Mouse (Mus musculus) kidney, postnatal 10 days (tissue): ENCODE results near the gene Tpsg1.

Experiments used
- DNase-seq: peaks from one replicate; pipeline ENCODE4 v3.0.0; 2021; ENCODE audit warnings: mixed read lengths

The Tpsg1 gene

DNA sequence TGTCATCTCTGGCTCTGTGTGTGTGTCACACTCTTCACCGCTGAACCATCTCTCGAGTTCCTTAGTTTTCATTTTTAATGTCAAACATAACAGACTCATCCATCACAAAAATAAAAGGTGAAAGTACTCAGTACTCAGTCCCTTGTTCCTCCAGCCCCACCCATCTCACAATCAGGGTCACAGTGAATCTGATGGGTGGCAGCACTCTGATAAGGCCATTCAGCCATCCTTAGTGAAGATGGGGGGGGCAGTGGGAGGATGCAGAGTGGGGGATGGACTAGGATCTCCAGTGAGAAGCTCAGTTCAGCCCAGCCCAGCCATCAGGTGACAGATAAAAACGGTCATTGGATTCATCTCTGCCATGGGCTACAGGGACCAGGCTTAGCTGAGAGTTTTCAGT, at the start of gene Tpsg1:
Gene Tpsg1 (plus strand): TSS at position 301 of the 400 bp plus-strand sequence.
- no peak for DNase-seq

DNA sequence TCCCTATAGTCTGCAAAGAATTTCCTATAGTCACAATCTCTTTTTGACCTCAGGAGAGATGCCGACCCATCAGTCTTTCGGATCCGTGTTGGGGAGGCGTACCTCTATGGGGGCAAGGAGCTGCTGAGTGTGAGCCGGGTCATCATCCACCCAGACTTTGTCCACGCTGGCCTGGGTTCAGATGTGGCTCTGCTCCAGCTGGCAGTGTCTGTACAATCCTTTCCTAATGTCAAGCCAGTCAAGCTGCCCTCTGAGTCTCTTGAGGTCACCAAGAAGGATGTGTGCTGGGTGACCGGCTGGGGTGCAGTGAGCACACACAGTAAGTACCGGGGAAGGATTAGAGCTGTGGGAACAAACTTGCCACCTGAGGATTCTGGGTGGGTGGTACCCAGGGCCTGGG, 48.3 kb upstream of the Tpsg1 start:
- DNase-seq = no peak

DNA sequence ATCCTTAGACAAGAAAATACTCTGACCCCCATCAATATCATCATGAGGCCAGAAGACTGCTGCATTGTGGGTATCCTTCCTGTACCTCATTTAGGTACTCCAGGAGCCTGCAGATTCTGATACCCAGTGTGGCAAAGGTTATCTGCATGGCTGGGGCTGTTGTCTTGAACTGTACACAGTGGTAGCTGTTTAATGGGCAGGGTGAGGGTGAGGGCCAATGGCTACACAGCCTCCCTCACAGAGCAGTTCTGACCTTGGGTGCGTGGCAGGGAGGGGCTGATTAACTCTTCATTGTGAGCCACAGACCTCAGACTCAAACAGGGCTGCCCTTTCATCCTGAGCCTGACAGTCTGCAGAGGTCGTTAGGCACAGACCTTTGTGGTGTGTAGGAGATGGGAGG, 46.1 kb upstream of the Tpsg1 start:
- no peak for DNase-seq

DNA sequence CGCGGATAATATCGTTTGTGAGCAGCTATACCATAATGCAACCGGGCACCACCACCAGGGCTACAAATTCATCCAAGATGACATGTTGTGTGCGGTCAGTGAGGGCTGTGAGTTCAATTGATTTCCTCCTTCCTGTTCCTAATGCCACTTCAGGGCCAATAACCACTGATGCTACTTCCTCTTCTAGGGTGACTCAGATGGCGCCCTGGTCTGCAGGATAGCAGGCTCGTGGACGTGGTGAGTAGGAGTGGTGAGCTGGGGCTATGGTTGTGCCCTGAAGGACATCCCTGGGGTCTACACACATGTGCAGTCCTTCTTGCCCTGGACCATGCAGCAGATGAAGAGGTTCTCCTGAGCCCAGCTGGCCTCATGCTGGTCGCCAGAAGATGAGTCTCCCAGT, 36.8 kb upstream of the Tpsg1 start:
- no peak for DNase-seq

DNA sequence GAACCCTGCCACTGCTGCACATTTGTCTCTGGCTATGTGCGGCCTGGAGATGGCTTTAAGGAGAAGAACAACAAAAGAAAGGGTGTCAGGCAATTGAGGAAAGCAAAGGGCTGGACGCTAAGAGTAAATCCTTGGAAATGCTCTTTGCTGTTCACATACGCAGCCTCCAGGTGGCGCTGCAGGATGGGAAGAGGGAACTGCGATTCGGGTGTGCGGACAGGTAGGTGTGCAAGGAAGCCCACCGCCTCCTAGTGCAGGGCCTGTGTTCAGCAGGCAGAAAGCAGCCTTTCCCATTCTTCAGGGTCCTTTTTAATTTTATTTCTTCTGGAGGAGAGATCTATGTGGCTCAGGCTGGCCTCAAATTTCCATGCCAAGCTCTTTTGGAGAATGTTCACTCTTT, 35.1 kb upstream of the Tpsg1 start:
- peak; percentile 77 for DNase-seq

DNA sequence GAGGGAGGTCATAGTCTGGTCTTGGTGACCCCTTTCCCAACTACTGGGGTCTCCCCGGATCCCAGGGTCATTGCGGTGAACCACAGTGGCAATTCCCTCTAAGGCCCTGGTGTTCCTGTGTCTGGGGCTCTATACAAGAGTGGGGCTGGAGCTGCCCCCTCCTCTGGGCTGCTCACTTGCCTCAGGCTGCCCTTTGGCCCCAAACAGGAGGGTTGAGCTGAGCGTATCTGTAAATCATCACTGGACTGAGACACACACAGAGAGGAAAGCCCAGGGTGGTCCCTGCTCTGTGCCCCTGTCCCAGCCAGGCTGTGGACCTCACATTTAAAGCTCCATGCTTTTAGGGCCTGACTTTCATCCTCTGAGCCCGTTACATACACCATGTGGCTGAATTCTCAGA, 30.9 kb upstream of the Tpsg1 start:
- DNase-seq = peak; percentile 26

DNA sequence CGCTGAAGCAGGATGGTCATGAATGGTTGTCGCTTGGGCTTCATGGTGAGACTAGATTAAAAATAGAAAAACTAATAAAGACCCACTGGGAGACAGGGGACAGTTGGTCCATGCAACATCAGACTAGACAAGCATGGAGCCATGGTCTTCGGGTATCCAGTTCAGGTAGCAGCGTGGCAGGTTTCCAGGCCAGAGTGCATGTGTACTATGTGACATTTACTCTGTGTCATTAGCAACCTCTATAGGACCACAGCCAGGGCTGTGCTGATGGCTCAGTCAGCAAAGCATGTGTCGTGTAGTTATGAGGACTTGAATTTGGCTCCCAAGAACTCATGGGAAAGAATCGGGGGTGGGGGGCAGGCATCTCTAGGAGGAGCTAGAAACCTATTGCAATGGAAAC, 29.1 kb upstream of the Tpsg1 start:
- DNase-seq = no peak

DNA sequence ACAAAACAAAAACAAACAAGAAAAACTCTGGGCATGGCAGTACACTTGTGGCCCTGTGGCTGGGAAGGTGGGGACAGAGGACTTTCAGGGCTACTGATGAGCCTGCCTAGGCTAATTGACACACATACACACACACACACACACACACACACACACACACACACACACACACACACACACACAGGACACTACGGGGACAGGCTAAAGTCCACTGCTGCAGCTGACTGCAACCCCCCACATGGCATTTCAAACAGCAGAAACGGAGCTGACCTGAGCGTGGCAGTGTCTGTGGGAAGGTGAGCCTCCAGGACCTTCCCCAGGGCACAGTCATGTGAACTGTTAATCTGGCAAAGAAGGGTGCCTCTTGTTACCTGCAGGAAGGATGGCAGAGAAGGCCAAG, 27.6 kb upstream of the Tpsg1 start:
- peak; percentile 32 for DNase-seq

DNA sequence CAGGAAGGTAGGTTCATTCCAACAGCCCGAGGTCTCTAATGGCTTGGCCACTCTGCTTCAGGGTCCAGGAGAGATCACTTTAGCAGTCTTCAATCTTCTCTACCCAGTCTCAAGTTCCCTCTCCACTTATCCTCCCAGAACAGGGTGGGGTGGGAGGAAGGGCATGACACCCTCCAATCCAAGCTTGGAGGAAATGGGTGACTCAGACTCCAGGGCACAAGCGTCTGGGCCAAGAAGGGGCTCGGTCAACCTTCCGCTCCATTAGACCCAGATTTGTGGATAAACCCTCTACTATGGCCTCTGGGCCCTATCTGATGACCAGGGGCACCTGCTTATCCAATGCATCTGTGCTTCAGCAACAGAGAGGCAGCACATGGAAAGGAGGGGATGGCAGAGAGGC, 23.6 kb upstream of the Tpsg1 start, which contains the start of gene Tpsab1:
Gene Tpsab1 (minus strand): TSS at position 101 of the 400 bp plus-strand sequence.
- no peak for DNase-seq

DNA sequence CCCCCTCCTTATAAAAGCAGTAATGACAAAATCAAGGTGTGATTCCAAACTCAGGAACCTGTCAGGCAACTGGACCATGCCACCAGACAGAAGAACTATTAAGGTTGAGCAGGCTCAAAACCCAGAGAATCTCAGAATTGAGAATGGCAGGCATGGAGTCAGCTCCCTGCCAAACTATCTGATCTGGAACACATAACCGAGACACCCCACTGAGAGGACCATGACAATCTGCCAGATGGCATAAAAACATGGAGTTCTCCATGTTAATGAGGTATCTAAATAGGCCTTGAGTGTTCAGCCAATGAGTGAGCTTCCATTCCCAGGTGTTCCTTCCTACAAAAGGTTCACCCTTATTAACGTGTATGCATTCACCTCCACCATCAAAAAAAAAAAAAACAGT, 7.8 kb upstream of the Tpsg1 start:
- DNase-seq = no peak

DNA sequence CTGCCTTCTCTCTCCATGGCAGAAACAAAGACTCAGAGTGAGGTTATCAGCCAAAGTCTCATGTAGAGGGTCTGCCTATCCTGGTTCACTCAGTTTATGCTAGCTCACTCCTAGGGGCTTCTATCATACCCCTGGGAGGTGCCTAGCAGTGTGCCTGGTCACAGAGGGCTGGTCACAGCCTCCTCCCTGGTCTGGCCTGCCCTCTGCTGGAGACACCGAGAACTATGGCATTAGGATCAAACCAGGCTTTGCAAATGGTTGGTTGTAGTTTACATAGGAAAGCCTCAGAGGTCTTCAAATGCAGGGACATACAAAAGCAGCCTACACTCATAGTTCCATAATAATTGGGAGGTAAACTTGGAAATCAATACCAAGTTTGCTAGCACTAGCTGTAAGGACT, 5.3 kb upstream of the Tpsg1 start:
- DNase-seq = peak; percentile 64

DNA sequence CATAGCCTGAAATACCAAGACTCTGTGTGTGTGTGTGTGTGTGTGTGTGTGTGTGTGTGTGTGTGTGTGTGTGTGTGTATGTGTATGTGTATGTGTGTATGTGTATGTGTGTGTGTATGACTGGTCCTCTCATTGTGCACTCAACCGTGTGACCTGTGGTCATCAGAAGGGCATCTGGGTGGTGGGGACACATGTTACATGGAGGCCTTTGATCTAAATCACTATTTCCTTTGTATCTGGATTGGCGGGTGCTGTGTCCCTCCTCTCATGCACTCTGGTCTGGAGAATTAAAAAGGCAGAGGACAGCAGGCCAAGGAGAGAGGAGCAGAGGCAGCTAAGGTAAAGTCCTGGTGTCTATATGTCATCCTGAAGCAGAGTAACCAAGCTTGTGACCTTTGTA, 3.1 kb upstream of the Tpsg1 start, which contains the start of gene Tpsb2:
Gene Tpsb2 (plus strand): TSS at position 301 of the 400 bp plus-strand sequence.
- DNase-seq = no peak

DNA sequence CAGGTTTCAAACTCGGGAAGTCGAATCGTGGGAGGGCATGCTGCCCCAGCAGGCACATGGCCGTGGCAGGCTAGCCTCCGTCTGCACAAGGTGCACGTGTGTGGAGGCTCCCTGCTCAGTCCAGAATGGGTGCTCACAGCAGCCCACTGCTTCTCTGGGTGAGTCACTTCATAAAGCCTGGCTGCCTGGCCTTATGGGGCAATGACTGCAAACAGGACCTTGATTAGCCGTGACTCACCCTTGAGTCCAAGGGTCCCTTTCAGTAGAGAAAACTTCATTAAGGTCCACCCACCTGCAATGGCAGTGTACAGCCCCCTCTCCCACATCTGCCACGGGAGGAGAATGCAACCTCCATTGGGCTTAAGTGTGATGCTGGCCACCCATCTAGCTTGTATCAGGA, 3.4 kb downstream of the Tpsg1 start:
- no peak for DNase-seq

DNA sequence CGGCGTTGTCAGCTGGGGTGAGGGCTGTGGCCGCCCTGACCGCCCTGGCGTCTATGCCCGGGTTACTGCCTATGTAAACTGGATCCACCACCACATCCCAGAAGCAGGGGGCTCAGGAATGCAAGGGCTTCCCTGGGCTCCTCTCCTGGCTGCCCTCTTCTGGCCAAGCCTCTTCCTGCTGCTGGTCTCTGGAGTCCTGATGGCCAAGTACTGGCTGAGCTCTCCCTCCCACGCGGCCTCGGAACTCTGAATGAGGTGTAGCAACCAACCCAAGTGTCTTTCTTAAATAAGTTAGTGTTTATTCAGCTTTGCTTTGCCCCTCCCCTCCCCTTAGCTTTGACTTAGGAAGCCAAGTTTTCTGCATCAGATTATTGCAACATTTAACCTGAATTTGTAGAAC, 4.9 kb downstream of the Tpsg1 start:
- peak; percentile 54 for DNase-seq

DNA sequence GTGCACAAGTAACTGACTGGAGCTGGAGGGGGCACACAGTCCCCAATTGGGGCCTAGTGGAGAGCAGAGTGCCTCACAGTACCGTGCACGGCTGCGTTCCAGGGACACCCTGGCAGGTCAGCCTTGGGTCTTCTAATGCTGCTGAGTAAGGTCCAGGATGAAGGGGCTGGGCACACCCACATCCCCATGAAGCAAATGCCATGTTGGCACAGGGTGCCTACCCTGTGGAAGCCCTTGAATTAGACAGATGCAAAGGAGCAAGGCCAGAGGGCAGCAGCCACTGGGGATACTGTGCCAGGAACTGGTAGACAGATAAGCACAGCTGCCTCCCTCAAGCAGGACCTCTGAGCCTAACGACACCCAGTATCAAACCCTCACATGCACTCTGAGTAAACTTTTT, 25.5 kb downstream of the Tpsg1 start:
- DNase-seq = no peak

DNA sequence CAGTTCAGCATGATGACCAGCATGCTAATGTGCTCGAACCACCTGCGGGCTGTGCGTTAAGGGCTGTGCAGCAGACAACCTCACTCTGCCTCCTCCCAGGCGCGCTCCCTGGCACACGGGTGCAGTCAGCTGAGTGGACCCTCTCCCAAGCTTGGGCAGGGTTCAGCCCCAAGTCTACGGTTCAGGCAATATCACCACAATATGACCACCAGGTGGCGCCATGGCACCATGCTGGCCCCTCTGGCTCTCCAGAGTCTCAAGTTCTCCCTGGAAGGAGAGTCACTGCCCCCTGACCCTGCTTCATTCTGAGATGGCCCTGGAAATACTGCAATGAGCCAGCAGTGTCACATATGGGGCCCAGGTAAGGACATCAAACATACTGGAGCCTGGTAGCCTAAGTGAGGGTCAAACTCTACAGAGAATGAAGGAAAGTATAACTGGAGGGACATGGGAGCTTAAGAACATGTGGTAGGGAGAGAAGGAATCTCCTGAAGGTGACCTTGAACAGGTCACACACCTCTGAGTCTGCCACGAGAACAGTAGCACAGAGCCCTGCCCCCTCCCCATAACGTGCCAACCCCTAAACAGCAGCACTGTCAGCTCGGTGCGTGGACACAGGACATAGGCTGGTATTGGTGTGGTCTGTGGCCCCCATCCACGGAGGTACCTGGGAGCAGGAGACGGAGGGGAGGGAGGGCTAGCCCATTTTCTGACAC, 28.9 kb downstream of the Tpsg1 start:
- DNase-seq = peak; percentile 90

DNA sequence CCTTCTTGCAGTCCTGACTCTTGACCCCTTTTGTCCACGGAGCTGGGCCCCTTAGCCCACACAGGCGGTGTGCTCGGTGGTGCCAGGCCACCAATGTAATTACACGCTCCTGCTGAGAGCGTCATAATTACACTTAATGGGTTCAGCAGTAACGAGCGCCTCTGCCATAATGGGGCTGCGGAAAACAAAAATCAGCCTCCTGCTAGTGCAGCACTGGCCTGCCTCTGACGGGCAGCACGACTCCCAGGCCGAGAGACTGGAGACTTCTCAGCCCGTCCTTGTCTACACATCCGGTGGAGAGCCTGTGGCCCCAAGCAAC, 29.4 kb downstream of the Tpsg1 start:
- no peak for DNase-seq

DNA sequence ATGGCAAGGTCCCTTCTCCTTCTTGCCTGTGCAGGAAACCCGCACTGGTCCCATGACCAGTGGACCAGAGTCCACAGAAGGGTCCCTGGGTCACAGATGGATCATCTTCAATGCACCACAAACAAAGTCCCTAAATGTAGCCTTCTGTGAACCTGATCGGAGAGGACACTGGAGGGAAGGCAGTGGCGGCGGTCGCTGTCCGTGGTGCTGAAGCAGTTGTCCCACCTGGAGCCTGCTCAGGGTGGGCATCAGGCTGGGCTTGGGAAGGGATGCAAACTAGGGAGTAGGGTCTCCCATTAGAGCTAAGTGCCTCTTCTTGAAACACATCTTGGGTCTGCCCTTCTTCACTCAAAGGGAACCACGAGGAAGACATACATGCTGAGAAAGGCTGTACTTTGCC, 31.4 kb downstream of the Tpsg1 start:
- DNase-seq = peak; percentile 83

DNA sequence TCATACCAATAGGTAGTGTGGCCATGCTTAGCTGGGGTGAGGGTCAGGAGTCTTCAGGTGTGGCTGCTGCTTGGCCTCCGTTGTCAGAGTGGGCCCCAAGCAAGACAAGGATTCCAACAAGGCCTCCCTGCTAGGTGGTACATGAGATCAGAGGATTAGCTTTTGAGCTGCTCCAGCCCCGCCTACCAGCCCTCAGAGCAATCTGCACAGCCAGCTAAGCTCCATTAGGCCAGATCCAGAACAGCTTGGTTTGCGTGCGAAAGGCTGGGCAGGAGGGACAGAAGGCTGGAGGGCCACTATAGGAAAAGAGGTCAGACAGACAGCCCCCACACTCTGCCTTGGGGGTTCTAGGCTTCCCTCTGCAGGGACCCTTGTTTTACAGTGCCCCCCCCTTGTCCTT, 32.4 kb downstream of the Tpsg1 start:
- no peak for DNase-seq

DNA sequence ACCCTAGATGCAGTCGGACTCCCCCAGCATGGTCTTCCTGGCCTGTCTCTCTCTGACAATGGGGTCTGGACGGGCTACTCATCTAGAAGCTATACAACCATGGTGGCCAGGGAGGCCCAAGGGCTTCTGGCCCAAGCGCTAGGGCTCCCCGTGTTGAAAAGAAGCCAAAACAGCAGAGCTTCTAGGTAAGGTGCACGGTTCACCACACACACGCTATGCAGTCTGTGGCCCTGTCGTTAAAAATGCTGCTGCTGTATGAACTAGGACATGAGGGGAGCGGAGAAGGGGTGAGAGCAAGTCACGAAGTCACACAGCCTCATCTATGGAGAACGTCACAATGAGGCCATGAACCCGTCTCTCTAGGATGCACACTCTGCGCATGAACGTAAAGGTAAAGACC, 33.2 kb downstream of the Tpsg1 start:
- DNase-seq = peak; percentile 31

DNA sequence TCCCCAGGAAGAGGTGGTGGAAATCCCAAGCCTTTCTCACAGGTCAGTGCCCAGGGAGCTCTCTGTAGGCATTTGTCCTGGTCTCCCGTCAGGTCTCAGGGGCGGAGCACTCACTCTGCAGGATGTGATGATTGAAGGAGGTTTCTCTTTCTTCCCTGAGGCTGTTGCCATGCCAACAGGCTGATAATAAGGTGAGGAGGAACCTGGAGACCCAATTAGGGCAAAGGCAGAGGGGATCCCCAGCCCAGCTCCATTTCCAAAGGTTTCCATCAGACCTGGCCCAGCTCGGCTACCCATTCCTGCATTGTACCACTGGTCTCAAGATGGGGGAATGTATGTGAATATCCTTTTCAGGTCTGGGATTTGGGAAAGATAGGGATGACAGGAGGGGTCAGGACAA, 35.1 kb downstream of the Tpsg1 start:
- no peak for DNase-seq

DNA sequence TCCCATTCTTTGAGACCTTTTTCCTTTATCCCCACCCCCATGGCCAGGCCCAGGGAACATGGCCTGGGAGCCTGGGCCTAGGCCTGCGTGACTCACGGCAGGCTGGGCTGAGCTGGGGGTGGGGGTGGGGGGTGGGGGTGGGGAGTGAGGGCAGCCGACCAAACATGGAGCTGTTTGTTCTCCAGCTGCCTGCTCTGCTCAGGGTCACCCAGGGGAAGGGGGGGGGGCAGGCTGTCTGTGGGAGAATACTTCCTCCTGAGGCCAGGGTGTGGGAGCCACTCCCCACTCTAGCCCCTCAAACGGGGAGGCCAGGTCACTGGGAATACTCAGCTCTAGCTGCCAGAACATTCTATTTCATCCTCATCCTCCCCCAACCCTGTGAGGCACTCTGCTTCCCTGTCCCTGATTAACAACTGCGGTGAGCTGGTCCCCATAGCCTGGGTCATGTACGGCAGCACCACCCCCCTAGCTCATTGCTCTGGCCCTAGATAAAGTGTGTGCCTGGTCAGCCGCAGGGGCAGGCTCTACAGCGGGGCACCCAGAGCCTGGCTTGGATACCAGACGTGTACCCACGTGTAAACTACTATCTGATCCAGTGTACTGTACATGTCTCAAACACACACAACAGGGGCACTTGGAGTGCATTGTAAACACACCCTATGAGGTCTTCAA, 36.3 kb downstream of the Tpsg1 start:
- DNase-seq = peak; percentile 35

DNA sequence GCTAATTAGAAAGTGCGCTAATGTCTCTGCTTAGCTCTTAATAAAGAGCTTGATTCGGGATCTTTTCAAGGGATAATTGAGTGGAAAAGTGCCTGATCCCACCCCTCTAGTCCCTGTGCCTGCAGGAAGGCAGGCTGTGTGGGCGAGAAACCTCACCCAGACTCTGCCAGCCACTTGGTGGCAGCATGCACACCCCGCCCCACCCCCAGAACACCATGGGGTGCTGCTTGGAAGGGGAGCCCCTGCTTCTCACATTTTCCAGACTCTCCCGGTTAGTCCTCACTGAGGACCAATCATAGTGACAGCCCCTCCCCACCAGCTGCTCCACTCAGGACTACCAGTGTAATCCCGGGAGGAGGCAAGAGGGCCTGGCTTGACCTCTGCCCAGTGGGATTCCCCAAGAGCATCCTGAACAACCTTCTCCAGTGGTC, 37.0 kb downstream of the Tpsg1 start:
- DNase-seq = no peak

DNA sequence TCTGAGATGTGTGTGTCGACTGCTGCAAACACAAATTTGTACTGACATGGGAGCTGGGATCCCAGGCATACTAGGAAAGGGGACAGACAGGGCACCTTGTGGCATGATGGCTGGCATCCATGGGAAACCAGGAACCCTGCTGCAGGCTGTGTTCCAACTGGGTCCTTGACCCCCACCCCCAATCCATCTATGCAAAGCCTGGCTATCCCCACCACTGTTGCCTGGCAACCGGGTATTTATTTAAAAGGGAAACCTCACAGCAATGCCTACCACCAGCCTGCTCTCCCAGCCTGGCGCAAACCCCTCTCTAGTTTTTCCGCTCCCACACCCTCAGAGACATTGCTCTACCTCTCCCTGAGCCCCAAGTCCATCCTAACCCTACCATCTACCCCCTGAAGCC, 38.3 kb downstream of the Tpsg1 start:
- no peak for DNase-seq
